Mouse (Mus musculus): ENCODE measurements around the gene Vac14.

- TF ChIP-seq CTCF (IDR thresholded peaks at IDR 0.05; ENCODE audit: low read depth, low read length) = no peak
- no peak for TF ChIP-seq EP300 (IDR thresholded peaks at IDR 0.05; ENCODE audit: insufficient read depth, low read depth, low read length)
- no peak for TF ChIP-seq POLR2A (IDR thresholded peaks at IDR 0.05; ENCODE audit: insufficient read depth, low read length)
Measured at GRCm38 (mm10) chr8:110721606-110722413, 103.4 kb downstream of the Vac14 start.

Measured in ES-Bruce4 (cell line).